Mouse (Mus musculus): ENCODE measurements around the gene Ush2a.

Ush2a gene

GRCm38 (mm10) chr1:188675511-188675863 is 413.7 kb downstream of the Ush2a start:
- DNase-seq = no peak

- no peak for DNase-seq
Observed at GRCm38 (mm10) chr1:188678189-188678588, 416.4 kb downstream of the Ush2a start.

GRCm38 (mm10) chr1:188686362-188686761 is 424.5 kb downstream of the Ush2a start:
- DNase-seq = no peak

GRCm38 (mm10) chr1:188696295-188696694 is 434.5 kb downstream of the Ush2a start:
- DNase-seq = no peak

- DNase-seq = no peak
Observed at GRCm38 (mm10) chr1:188708176-188708575, 446.4 kb downstream of the Ush2a start.

GRCm38 (mm10) chr1:188708694-188709093 is 446.9 kb downstream of the Ush2a start:
- no peak for DNase-seq

GRCm38 (mm10) chr1:188714131-188714530 is 452.3 kb downstream of the Ush2a start:
- no peak for DNase-seq

- no peak for DNase-seq
Observed at GRCm38 (mm10) chr1:188714941-188715340, 453.1 kb downstream of the Ush2a start.

- DNase-seq = no peak
Observed at GRCm38 (mm10) chr1:188716886-188717285, 455.1 kb downstream of the Ush2a start.

GRCm38 (mm10) chr1:188725122-188725995 is 463.5 kb downstream of the Ush2a start:
- DNase-seq = no peak

- DNase-seq = no peak
Observed at GRCm38 (mm10) chr1:188726937-188727336, 465.1 kb downstream of the Ush2a start.

- DNase-seq = no peak
Observed at GRCm38 (mm10) chr1:188728625-188729024, 466.8 kb downstream of the Ush2a start.

GRCm38 (mm10) chr1:188729179-188729578 is 467.4 kb downstream of the Ush2a start:
- no peak for DNase-seq

- no peak for DNase-seq
Observed at GRCm38 (mm10) chr1:188734741-188735266, 473.0 kb downstream of the Ush2a start.

GRCm38 (mm10) chr1:188742971-188743370 is 481.1 kb downstream of the Ush2a start:
- DNase-seq = no peak

GRCm38 (mm10) chr1:188755031-188755430 is 493.2 kb downstream of the Ush2a start:
- no peak for DNase-seq

- no peak for DNase-seq
Observed at GRCm38 (mm10) chr1:188760515-188760914, 498.7 kb downstream of the Ush2a start.

- no peak for DNase-seq
Observed at GRCm38 (mm10) chr1:188762463-188762862, 500.6 kb downstream of the Ush2a start.

- DNase-seq = no peak
Observed at GRCm38 (mm10) chr1:188763761-188764160, 501.9 kb downstream of the Ush2a start.

- no peak for DNase-seq
Observed at GRCm38 (mm10) chr1:188770828-188771227, 509.0 kb downstream of the Ush2a start.

- no peak for DNase-seq
Observed at GRCm38 (mm10) chr1:188772516-188773229, 510.9 kb downstream of the Ush2a start.

GRCm38 (mm10) chr1:188773631-188774030 is 511.8 kb downstream of the Ush2a start:
- DNase-seq = no peak

GRCm38 (mm10) chr1:188777556-188778161 is 515.8 kb downstream of the Ush2a start:
- DNase-seq = no peak

Data from cerebellum, adult 9-11 months (tissue).